Mouse (Mus musculus) heart, postnatal 0 days (tissue): ENCODE measurements at regions not wholly inside any gene's neighbourhood (a gene's known extent, or its start where the extent isn't known, plus 50 kb on each side); places are given as distances from the start of the nearest gene placed in this dataset.

ENCODE experiments used
- CTCF ChIP-seq: IDR thresholded peaks from 2 replicates; pipeline ENCODE4 v1.5.1; 2016; ENCODE audit warnings: antibody characterized with exemption, control low read depth, low read depth
- EP300 ChIP-seq: IDR thresholded peaks from 2 replicates; pipeline ENCODE4 v1.6.1; 2016; ENCODE audit warnings: antibody characterized with exemption, low read depth

GRCm38 (mm10) chr6:100470071-100470470 lies 182.8 kb upstream of the Rybp start:
- TF ChIP-seq CTCF (no peak), EP300 (no peak)
